Mouse (Mus musculus): Measurements from ENCODE around the gene Zfp3.
"Not testable (repeated sequence)": the region's sequence is repeated elsewhere in the genome, so short reads cannot be mapped to it uniquely, and the experiment has no call there.

Zfp3 gene

DNA sequence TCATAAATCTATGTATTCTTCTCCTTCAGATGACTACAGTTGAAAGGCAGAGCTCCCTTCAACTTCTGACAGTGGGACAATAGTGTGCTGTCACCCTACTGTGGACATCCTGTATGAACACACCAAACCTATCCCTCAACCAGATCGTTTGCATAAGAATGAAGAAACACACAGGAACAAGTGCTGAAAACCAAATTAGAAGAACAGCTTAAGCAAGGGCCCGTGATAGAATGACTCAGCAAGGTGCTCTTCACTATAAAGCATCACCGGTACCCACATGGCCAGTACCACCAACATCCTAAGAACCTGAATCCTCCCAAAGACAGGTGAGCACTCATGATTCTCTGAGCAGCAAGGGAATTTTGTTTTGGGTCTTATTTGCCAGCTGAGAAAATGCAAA lies 3.6 kb upstream of the Zfp3 start:
- not testable (repeated sequence) for DNase-seq (ENCODE audit: low spot score)

DNA sequence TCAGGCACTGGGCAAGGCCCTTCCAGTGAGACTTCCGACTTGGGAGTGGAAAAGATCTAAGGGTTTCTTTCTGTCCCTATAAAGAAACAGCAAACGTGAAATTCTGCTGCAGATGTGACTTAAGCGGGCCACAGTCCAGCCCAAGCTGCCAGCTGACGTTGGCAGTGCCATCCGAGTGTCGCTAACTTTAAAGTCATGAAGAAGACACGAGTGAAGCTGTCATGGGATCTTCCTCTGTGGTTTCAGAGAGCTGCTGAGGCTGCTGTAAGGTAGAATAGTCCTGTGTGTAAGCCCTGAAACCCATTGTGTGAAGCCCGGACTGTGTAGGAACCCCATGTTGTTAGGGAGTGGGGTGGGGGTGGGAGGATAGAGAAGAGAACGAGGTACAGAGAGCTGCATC lies 1.4 kb upstream of the Zfp3 start:
- no peak for DNase-seq (ENCODE audit: low spot score)

DNA sequence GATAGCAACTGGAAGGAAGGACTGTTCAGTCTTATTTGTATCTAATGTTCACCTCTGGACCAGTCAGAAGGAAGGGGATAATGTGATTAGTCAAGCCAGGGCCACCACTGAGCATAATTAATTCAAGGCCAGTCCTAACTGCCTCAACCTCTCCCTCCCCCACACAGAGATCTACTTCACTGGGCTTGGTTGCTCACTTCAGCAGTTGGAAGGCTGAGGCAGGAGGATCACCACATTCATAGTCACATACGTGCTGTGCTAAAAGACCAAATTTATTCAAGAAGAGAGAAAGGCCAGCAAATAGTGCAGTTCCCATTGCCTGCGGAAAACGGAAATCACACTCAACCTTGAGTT lies 450 bp upstream of the Zfp3 start:
- DNase-seq (ENCODE audit: low spot score): peak; percentile 20

DNA sequence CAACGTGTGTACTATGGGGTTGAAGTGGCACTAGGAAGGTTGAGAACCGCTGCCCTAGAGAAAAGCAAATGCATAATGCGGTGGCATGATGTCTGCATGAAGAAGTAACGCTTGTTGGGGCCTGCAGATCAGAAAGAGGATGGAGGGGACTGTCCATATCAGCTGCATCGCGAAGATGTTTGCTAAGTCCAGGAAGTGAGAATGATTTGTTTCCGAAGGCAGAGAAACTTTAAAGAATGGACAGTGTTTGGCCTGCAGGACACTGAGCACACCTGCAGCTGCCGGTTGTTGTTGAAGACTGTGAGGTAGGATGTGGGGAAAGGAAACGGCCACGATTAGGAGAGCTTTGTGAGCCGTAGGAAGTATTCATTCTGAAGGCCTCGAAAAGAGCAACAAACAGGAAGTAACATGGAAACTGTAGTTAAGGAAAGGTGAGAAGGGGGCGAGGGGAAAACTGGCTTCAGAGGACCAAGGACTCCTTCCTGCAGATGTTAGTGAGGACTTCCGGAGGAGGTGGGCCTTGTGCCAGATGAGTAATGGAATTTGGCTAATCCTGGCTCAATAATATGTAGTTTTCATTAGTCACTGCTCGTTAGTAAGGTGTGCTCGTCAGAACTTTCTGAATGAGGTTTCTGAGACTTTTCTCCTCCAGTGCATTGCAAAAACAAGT lies 1.9 kb downstream of the Zfp3 start:
- no peak for DNase-seq (ENCODE audit: low spot score)

DNA sequence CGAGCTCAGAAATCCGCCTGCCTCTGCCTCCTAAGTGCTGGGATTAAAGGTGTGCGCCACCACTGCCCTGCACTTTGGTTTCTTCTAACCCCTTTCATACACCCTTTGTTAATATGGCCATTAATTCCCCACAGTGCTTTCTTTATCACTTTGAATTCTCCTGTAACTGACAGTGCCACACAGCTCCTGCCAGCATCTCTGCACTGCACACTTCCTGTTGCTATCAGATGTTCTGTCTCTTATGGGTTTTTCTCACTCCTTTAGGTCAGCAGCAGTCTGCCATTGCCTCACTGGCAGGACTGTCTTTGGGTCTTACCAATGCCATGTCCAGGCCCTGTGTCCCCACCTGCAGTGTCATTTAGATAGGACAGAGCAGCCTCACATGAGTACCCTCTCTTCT lies 6.8 kb downstream of the Zfp3 start:
- DNase-seq (ENCODE audit: low spot score): no peak

DNA sequence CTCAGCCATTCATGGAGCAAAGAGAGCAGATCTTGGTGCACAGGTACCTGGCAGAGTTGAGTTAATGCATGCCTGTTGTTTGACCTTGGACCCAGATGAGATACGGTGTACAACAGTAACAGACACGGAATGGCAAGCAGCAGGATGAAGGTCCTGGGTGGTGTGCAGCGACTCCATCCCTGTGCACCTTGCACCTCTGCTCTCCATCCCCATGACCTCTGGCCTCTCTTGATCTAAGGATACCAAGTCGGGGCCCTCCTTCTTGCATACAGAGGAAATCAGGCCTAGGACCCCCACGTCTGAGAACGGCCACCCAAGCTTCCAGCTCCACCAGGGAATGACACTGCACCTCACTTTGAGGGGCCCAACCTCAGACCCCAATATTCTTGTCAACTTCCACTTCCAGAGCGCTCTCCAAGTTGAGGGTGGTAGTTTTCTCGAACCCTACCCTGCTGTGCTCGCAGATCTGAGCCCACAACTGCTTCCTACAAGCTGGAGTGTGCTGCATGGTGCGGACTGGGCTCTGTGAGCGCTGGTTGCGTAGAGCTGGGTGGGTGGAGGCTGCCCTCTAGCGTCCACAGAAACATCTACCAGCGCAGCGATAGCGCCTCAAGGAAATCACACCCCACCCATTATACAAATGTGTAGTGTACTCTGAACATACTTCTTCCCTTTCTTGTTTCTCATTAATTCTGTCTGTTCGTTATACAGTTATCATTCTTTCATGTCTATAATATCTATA lies 13.0 kb downstream of the Zfp3 start:
- peak; percentile 87 for DNase-seq (ENCODE audit: low spot score)

DNA sequence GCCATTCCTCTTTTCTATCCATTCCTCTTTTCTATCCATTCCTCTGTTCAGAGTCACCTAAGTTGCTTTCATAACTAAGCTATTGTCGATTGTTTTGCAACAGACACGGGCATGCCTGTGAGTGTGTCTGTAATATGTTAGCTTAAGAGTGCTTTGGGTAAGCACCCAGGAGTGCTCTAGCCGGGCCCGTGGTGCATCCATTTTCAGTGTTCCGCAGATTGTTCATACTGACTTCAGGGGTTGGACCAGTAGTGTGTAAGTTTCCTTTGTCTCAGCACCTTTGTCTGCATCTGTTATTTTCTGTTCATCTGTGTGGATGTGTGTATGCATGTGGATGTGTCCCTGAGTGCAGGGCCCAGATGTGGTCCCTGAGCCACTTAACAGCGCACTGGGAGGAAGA lies 13.6 kb downstream of the Zfp3 start:
- DNase-seq (ENCODE audit: low spot score): no peak

DNA sequence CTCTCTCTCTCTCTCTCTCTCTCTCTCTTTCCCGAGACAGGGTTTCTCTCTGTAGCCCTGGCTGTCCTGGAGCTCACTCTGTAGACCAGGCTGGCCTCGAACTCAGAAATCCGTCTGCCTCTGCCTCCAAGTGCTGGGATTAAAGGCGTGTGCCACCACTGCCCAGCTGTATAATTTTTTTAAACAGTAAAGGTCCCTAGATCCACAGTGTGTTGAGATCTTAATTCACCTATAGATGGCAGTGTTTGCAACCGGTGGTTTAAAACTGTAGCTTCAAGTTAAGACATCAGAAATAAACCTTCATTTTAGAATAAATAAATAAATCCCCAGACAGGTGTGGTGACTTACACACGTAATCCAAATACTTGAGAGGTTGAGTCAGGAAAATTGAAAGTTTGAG lies 14.0 kb downstream of the Zfp3 start:
- peak; percentile 38 for DNase-seq (ENCODE audit: low spot score)

DNA sequence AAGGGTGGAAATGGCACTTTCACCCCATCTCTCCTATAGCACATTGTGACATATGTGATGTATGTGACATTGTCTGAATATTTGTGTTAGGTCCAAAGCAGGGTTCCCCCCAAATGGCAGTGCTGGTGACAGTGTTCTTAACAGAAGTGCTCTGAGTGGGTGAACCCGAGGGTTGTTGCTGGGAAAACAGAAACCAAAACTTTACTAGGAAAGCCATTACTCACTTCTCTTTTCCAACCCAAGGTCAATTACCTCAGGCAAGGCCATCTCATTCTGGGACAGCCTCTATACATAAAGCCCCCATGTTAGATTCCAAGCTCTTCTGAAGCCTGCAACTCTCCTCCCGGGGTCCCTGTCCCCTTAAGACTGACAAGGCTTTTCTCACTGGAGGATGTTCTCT lies 21.9 kb downstream of the Zfp3 start:
- DNase-seq (ENCODE audit: low spot score): no peak

DNA sequence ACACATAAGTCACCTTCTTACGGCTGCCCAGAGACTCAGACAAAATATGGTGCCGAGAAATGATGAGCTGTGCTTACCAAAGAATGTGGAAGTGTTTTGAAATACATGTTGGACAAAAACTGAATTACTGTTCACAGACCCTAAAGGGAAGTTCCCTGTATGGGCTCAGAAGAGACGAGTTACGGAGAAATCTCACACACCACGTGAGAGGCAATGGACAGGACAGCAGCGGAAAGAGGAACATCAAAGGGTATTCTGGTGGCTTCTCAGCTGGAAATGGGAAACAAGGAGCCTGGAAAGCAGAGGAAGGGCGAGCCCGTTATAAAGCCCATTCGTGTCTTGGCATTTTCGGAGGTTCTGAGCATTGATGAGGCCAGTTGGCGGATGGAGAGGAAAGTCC lies 23.0 kb downstream of the Zfp3 start:
- no peak for DNase-seq (ENCODE audit: low spot score)

DNA sequence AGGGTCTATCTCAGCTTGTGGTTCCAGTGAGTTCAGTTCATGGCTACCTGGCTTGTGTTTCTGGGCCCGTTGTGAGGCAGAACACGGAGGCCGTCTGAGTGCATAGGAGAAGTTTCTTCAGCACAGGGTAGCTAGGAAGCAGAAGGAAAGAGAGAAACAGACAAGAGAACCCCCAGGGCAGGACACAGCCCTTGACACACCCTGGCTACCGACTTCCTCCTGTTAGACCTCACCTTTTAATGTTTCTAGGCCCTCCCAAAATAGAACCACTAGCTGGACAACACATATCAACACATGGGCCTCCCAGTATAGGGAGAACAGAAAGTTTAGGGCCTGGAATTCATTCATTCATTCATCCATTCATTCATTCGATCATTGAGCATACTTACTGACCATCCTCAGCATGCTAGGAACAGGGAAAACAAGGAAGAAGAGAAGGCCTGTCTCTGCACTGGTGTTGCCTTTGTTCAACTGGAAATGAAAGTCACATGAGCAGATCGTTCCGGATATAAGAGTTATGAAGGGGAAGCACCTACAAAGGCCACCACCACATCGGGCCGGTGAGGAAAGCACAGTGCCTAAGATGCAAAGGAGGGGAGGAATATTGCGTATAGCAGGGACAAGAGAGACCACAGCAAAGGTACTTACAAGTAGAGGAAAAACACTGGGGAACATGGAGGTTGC lies 25.1 kb downstream of the Zfp3 start:
- DNase-seq (ENCODE audit: low spot score): no peak

DNA sequence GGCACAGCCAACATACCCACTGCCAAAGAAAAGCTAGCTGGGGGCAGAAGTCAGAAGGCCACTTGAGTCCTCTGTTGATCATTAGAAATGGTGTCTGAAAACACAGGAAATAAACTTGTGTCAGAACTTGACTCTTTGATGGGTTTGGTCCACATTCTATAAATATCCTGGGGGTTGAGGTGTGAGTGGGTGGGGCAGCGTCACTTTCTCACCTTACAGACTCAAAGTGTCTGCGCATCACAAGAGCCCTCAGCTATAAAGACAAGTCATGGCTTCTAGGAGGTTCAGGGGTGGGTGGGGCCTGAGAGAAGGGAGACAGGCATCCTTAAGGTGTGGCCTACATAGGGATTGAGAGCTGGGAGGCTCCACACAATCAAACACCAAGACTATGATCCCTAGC lies 26.4 kb downstream of the Zfp3 start:
- no peak for DNase-seq (ENCODE audit: low spot score)

DNA sequence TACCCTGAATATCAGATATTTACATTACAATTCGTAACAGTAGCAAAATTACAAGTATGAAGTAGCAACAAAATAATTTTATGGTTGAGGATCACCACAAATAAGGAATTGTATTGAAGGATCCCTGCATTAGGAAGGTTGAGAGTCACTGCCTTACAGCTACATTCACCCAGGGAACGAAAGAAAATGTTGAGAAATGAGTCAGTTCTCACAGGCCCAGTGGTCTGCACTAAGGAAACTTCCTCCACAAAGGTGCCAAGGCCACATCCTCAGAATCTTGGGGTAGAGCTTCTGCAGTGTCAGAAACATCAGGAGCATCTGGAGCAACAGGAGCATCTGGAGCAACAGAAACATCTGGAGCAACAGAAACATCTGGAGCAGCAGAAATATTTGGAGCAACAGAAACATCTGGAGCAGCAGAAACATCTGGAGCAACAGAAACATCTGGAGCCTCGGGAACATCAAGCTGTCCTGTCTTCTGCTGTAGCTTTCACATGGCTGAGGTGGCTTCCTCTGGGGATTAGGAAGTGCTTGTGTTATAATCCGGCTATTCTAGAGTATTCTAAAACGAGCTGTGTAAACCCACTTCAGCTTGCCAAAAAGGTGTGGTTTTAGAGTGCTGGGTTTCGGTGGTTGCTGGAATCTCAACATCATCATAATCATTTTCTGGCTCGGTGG lies 27.0 kb downstream of the Zfp3 start:
- no peak for DNase-seq (ENCODE audit: low spot score)

DNA sequence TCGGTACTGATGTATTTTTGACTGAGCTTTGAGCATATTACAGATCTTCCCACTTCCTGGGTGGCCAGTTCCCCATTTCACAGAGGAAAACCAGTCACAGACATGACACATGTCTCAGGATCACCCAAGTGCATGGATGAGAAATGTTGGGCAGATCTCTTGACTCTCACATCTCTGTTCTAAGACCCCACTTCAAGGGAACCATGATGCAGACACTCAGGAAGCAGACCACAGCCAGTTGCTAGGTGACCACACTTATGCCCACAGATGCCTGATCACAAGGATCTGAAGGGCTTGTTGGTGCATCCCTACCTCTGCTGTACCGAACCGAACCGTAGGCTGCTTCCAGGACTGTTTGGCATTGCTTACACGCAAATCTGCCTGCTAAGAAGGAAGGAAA lies 27.7 kb downstream of the Zfp3 start:
- no peak for DNase-seq (ENCODE audit: low spot score)

DNA sequence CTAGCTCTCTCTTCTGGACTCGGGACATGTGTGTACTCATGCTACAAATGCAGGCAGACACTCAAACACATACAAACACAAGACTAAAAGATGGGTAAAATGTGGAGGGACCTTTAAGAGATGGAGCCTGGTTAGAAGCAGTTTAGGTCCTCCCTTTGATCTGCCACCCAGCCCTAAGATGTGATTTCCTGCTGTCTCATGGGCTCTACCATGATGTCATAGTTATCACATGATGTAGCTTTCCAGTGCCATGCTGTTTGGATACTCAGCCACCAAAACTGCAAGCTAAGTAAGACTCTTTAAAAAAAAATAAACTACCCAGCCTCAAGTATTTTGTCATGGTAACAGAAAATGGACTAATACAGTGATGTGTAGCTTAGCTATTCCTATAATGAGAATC lies 28.4 kb downstream of the Zfp3 start:
- no peak for DNase-seq (ENCODE audit: low spot score)

DNA sequence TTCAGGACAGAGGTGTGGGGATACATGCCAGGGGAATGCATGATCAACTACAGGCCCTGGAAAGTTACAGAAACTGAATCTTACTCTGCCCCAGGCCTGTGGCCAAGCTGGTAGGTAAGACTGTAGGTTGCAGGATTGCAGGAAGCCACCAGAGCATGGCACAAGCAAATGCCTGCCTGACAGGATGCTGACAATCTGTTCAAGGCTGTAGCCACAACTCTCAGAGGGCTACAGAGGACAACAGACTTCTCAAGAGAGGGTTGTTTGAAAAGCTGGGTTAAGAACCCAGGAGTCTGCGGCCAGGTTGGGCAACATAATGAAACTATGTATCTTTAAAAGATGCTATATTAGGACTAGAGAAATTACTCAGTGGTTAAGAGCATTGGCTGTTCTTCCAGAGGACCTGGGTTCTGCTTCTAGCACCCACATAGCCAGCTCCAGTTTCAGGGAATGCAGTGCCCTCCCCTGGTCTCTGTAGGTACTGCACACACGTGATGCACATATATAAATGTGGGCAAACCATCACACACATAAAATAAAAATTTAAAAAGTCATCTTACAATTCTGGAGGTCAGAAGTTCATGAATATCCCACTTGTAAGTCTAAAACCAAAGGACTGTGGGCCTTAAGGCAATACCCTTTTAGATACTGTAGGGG lies 38.3 kb downstream of the Zfp3 start:
- no peak for DNase-seq (ENCODE audit: low spot score)

DNA sequence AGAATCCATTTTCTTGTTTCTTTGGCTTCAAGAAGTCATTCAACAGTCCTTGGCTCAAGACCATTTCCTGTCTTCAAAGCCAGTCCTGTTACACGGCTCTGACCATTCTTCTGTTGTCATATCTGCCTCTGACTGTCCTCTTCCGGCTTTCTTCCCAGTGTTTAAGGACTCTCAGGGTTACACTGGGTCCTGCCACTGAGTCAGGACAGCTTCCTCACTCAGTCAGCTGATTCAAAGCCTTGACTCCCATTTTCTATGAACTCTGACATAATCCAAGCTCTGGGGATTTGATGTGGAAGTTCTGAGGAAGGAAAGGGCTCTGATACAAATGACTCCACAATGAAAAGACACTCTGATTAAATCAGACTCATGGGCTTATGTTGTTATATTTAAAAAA lies 38.9 kb downstream of the Zfp3 start:
- DNase-seq (ENCODE audit: low spot score): no peak

DNA sequence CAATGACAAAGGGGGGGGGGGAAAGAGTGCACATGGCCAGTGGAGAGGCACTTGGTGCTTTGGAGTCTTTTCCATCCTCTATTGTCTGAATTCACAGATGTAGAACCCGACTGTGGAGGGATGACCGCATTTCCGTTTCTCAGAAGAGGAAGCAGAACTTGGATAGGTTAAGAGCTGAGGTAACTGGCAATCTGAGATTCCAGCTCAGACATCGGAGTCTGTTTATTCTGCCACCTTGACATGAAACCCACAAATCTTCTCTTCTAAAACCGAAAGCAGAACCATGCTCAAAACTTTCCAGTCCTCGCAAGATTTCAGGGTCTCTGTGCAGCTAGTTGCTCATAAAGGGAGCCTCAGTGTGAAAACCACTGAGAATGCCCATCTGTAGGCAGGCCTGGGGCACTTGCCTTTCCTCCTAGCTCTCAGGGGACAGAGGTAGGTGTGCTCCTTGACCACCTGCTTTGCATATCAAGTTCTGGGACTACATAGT lies 39.7 kb downstream of the Zfp3 start:
- no peak for DNase-seq (ENCODE audit: low spot score)

DNA sequence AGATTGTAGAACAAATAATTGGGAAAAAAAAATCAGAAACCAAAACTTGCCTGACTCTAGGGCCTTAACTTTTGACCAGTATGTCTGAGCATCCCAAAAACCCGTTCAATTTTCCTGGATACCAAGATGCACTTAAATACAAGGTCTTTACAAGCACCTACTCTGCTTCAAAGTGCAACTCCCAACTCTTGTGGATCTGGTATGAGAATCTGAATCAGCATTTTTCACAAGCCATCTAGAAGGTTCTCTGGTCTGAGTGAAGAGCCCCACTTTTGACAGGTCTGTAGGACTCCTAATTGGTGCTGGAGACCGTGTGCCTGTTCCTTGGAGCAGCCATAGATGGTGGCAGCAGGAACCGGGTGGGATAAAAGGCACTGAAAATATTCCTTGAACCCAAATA lies 40.4 kb downstream of the Zfp3 start:
- DNase-seq (ENCODE audit: low spot score): no peak

DNA sequence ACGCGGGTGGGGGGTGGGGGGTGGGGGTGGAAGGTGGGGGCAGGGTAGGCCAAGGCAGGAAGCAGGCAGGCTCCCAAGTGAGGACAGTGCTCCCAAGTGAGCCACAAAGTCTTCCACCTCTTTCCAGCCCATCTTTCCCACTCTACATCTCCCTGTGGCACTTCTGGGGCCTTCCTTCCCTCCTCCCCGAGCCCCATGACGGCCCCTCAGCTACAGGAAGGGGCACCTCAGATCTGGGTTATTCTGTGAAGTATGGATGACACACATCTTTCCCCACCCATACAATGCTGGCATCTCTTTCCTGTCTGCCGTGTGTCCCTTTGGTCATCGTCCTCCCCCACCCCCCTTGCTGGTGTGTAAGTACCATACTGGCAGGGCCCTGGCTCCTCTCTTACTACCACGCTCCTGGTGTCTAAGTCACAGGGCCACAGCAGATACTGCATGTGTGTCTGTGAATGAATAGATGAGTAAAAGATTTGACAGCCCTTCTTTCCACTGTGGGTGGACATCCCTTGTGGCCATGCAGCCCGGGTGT lies 41.7 kb downstream of the Zfp3 start:
- no peak for DNase-seq (ENCODE audit: low spot score)

DNA sequence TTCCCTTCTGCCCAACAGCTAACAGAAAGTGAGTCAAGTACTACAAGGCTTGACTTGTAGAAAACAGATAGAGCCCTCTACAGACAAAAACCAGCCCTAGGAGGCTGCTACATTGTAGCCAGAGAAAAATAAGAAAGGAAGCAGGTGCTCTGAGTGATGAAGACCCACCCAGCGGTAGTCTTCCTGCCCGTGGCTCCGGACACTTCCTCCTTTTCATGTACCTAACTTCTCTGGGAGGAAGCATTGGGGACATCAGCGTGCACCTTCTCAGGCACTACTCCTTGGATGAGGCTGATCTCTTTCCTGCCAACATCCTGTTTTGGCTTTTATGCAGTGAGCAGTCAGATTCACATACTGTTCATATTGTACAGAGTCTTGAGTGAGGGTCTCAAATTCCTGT lies 42.7 kb downstream of the Zfp3 start:
- no peak for DNase-seq (ENCODE audit: low spot score)

DNA sequence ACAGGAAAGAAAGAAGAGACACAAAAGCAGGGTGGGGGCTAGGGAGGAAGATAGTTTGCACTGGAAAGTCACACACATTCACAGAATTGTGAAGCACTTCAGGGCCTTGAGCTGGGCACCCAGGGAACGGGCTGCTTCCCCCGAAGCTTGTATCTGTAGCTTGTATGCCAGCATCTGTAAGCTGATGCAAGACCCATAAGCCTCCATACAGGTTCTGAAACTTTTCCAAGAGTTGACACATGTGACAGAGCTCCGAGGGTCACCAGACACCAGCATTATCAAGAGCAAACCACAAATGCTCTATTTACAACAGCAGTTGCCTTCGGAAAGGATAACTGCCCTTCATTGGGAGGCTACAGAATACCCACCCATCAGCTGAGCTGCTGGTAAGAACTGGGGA lies 43.6 kb downstream of the Zfp3 start:
- no peak for DNase-seq (ENCODE audit: low spot score)

Measured in embryo, embryonic 10 days (tissue).